Mouse (Mus musculus): ENCODE data around the gene Olfr473. TPM values are rescaled to one million over a fixed set of nuclear protein-coding genes. Genes with fewer than 3 reads are reported as not detected.

Gene Olfr473
- polyA plus RNA-seq (2015; fragmentation: Nextera tagmentation; extraction: Ambion mirVana): not detected in 2 replicates

GRCm38 (mm10) chr7:107930146-107930545, at the start of gene Olfr473:
Gene Olfr473, plus strand, starts transcription at chr7:107930446.

GRCm38 (mm10) chr7:107897602-107898001, 32.6 kb upstream of the Olfr473 start, which contains the start of gene Olfr472:
Gene Olfr472, plus strand, starts transcription at chr7:107897902.

GRCm38 (mm10) chr7:107954343-107954742, 24.1 kb downstream of the Olfr473 start, which contains the start of gene Olfr474:
Gene Olfr474, plus strand, starts transcription at chr7:107954643.

GRCm38 (mm10) chr7:107964503-107964902, 34.3 kb downstream of the Olfr473 start, which contains the start of gene Olfr476:
Gene Olfr476, plus strand, starts transcription at chr7:107964803.

Other genes with a start within 250 kb of the Olfr473 start
- 0.14 and 0.15 TPM in 2 replicates for gene Cyb5r2, start 172.4 kb upstream of the Olfr473 start, polyA plus RNA-seq (2015; fragmentation: Nextera tagmentation; extraction: Ambion mirVana)
- gene Ovch2, start 129.2 kb upstream of the Olfr473 start, polyA plus RNA-seq (2015; fragmentation: Nextera tagmentation; extraction: Ambion mirVana): not detected in 2 replicates
- not detected in 2 replicates for gene Olfr467, start 118.2 kb upstream of the Olfr473 start, polyA plus RNA-seq (2015; fragmentation: Nextera tagmentation; extraction: Ambion mirVana)
- not detected in 2 replicates for gene Olfr469, start 104.9 kb upstream of the Olfr473 start, polyA plus RNA-seq (2015; fragmentation: Nextera tagmentation; extraction: Ambion mirVana)
- gene Olfr470, start 83.0 kb upstream of the Olfr473 start, polyA plus RNA-seq (2015; fragmentation: Nextera tagmentation; extraction: Ambion mirVana): not detected in 2 replicates
- gene Olfr472, start 32.5 kb upstream of the Olfr473 start, polyA plus RNA-seq (2015; fragmentation: Nextera tagmentation; extraction: Ambion mirVana): not detected in 2 replicates
- not detected in 2 replicates for gene Olfr474, start 24.2 kb downstream of the Olfr473 start, polyA plus RNA-seq (2015; fragmentation: Nextera tagmentation; extraction: Ambion mirVana)
- not detected in 2 replicates for gene Olfr476, start 34.4 kb downstream of the Olfr473 start, polyA plus RNA-seq (2015; fragmentation: Nextera tagmentation; extraction: Ambion mirVana)
- gene Olfr477, start 56.2 kb downstream of the Olfr473 start, polyA plus RNA-seq (2015; fragmentation: Nextera tagmentation; extraction: Ambion mirVana): not detected in 2 replicates
- not detected in 2 replicates for gene Olfr478, start 103.5 kb downstream of the Olfr473 start, polyA plus RNA-seq (2015; fragmentation: Nextera tagmentation; extraction: Ambion mirVana)
- gene Olfr479, start 120.2 kb downstream of the Olfr473 start, polyA plus RNA-seq (2015; fragmentation: Nextera tagmentation; extraction: Ambion mirVana): not detected in 2 replicates
- gene Olfr480, start 136.9 kb downstream of the Olfr473 start, polyA plus RNA-seq (2015; fragmentation: Nextera tagmentation; extraction: Ambion mirVana): not detected in 2 replicates
- not detected in 2 replicates for gene Olfr481, start 149.4 kb downstream of the Olfr473 start, polyA plus RNA-seq (2015; fragmentation: Nextera tagmentation; extraction: Ambion mirVana)
- 0.10 and 0.16 TPM in 2 replicates for gene Olfr482, start 167.1 kb downstream of the Olfr473 start, polyA plus RNA-seq (2015; fragmentation: Nextera tagmentation; extraction: Ambion mirVana)
- not detected in 2 replicates for gene Olfr483, start 170.4 kb downstream of the Olfr473 start, polyA plus RNA-seq (2015; fragmentation: Nextera tagmentation; extraction: Ambion mirVana)
- gene Olfr484, start 197.0 kb downstream of the Olfr473 start, polyA plus RNA-seq (2015; fragmentation: Nextera tagmentation; extraction: Ambion mirVana): not detected in 2 replicates
- gene Olfr485, start 229.4 kb downstream of the Olfr473 start, polyA plus RNA-seq (2015; fragmentation: Nextera tagmentation; extraction: Ambion mirVana): not detected in 2 replicates
- not detected in 2 replicates for gene Olfr486, start 242.3 kb downstream of the Olfr473 start, polyA plus RNA-seq (2015; fragmentation: Nextera tagmentation; extraction: Ambion mirVana)

All from adrenal gland, postnatal 0 days (tissue).